Mouse (Mus musculus) naive thymus-derived CD4-positive, alpha-beta T cell, adult 2 months (primary cell): Measurements from ENCODE around the gene Marc1.

Source experiments
- DNase-seq: peaks from one replicate; pipeline ENCODE4 v3.0.0-alpha.2; 2011; ENCODE audit warnings: low read depth

Gene Marc1

DNA sequence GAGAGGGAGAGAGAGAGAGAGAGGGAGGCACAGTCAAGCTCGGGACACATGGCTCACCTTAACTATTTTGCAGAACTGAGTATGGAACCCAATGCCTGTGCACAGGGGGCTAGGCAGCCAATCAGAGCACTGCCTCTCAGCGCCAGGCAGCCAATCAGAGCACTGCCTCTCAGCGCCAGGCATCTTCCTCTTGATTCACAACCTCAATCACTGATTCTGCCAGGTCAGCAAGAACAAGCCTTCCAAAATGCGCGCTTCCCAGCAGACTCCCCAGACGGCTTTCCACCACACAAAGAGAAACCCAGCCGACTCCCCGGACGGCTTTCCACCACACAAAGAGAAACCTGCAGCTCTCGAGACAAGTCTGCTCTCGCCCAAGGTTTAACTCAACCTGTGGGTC, 11.6 kb upstream of the Marc1 start:
- no peak for DNase-seq

GRCm38 (mm10) chr1:184817768-184818167, 6.7 kb upstream of the Marc1 start:
- peak; percentile 31 for DNase-seq

DNA sequence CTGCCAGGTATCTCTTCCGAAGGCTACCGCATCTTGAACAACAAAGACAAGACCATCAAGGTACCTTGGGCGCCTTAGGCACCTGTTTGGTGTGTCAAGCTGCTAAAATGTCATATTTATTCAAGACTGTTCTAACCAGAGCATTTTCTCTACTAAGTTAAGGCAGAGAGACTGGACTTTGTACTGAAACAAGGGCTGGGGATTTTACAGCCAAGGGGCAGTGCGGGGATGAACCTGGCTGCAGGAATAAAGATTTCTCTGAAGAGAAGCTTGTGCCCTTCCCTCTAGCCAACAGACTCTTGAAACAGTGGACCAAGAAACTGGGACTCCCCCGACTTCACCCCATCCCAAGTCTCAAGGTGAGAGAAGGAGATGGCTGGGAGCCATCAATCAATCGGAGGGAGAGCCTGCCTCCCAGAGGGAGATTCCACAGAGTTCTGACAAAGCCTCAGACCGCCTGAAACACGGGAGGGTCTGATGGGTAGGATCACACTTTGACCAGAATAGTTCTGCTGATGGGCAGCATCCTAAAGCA, 670 bp upstream of the Marc1 start:
- no peak for DNase-seq

DNA sequence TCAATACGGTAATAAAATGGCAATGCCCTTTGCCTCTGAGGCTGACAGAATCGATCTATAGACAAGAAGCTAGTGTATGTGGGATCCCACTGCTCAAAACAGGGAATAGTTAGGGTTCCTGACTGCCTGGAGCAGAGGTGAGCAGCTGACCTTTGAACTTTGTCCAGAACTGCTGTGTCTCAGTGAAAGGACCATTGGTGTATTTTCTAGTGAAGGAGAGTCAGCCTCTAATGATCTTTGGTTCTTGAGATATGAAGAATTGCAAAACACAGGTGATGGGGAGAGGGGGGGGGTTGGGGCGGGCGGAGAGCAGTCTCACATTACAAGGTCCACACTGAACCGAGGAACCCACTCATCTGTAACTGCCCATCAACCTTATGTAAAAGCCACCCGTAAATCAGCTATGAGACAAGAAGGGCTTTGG, 1.5 kb downstream of the Marc1 start:
- DNase-seq = no peak

DNA sequence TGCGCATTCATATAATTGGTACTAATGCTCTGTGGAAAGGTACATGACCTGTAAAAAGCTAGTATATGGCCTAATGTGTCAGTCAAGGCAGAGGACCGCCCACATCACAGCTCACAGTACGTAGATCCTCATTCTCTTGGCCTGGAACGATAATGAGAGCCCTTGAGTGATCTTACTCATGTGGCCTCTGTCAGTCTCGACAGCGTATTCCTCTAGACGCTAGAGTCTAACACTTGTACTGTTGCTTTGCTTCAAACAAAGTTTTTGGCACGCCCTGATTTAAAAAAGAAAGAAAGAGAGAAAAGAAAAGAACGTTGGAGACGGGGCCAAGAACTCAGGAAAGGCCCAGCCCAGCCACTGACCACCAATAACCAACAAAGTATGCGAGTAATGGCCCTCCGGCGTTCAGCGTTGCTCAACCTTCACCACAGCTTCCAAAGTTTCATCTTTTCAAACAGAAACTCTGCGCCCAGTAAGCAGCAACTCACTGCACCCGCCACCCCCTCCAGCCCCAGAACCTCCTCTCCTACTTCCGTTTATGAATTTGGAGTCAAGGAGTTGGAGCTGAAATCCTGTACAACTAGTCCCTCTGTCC, 2.6 kb downstream of the Marc1 start:
- DNase-seq = no peak

- DNase-seq = peak; percentile 28
Observed at GRCm38 (mm10) chr1:184807627-184808417, 3.3 kb downstream of the Marc1 start.

DNA sequence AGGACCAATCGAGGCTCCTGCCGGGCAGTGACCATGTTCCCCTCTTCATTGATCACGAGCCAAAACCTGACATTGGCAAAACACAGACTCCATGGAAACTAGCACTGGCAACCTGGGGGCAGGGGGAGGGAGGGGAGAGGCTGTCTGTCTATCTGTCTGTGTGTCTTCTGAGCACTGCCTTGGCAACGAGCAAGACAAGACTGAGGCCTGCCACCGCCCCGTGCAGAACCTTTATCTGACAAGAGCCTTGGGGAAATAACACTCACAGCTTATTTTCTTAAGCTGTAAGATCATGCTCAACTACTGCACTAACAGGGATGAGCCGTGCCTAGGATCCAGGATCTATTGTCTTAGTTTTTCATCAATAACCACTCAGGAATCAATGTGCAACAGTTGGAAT, 4.0 kb downstream of the Marc1 start:
- no peak for DNase-seq

DNA sequence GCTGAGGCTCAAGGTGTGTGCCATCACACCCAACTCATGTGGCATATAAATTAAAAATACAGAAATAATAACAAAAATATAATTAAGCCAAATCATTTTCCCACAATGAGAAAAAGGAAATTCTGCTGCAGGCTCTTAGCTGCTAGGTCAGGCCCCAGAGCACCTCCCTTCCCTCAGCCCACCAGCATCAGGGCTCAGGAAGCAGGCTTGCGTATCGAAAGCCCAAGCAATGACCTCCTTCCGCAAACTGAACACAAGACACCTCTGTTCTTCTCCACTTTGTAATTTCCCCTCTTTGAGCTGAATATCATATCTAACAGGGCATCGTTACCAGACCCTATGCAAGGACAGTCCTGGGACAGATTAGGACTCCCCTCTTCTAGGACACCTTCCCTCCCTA, 5.4 kb downstream of the Marc1 start:
- DNase-seq = no peak

DNA sequence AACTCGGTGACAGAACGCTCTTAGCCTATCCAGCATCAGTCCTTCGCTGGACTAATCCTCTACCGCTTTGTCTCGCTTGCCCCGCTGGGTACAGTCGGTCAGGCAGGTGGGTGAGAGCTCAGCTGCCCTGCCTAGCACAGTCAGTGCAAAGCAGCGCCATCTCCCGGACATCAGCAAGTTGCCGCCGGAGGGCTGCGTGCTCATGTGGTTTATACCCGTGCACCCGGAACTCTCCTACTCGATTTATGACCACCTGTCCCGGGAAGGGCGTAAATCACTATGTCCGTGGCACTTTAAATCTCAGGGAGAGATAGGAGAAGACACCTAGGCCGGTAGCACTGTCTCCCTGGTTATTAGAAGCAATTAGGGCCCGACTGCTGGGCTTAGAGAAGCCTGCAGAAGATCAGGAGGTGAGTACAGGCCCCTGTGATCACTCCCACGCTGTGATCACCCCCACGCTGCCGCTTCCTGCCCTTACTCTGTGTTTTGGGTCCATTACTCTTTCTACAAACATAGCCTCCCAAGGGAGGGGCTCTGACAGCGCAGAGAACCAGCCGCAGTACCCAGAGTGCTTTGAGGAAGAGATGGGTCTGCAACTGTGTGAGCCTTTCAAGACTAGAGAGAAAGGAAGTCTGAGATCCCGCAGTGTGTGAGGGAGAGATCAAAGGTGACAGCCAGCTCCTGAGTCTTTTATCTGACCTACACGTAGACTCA, 17.8 kb downstream of the Marc1 start:
- DNase-seq = peak; percentile 91

DNA sequence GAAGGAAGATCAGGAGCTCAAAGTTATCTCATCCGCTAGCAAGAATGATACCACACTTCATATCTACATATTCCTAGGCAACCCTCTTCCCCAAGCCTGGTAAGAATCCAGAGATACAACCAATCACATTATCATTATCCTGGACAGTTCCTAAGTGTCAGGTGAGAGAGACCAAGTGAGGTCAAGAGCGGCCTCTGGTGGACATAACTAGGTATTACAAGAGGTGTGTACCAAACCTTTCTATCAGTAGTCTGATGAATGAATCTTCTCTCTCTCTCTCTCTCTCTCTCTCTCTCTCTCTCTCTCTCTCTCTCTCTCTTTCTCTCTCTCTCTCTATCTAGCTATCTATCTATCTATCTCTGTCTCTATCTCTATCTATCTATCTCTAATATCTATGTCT, 20.0 kb downstream of the Marc1 start:
- peak; percentile 83 for DNase-seq

GRCm38 (mm10) chr1:184786376-184787151, 24.5 kb downstream of the Marc1 start:
- DNase-seq = peak; percentile 56

DNA sequence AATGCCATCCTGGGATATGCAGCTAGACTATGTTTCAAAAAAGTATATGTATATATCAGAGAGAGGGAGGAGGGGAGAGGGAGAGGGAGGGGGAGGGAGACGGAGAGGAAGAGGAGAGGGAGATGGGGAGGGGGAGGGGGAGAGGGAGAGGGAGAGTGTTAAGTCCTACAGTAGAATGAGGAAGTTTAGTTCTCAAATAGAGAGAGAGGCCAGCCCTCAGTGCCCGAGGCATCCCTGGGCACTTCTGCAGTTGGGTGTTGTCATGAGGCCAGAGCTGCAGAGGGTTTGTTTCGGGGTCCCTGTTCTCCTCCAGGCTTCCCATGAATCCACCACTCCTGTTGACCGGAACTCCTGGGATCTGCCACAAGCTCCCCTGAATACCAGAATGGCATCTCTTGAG, 27.5 kb downstream of the Marc1 start:
- no peak for DNase-seq

DNA sequence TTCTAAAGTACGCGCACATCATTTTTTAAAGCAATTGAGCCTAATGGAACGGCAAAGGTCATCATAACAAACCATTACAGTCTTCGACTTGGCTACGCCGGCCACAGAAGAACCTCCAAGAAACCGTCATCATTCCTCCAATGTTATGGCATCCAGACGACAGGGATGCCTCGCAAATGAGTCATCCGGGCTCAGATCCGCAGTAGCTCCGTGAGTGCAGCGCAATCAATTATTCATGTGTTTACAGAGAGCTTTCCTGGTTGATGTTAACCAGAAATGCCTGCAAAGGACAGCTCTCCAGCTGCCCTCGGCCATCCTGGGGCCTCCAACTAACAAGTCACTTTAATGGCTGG, 29.0 kb downstream of the Marc1 start:
- no peak for DNase-seq

GRCm38 (mm10) chr1:184781286-184782160, 29.6 kb downstream of the Marc1 start:
- no peak for DNase-seq

- no peak for DNase-seq
Observed at GRCm38 (mm10) chr1:184778157-184778556, 33.0 kb downstream of the Marc1 start.

- DNase-seq = no peak
Observed at GRCm38 (mm10) chr1:184777061-184777795, 33.9 kb downstream of the Marc1 start.

DNA sequence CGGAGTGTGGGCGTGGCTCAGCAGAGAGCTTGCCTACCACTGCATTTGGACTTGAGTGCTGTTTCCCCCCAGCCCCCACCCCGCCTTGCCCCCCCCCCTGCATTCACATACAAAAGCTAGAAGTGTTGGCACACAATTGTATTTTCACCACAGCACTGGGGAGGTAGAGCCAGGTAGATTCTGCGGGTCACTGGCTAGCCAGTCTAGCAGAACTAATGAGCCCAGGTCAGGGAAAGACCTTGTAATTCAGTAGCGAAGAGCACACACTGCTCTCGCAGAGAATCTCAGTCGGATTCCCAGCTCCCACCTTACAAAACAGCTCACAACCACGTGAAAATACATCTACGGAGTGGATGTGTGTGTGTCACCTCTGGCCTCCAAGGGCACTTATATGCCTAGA, 35.8 kb downstream of the Marc1 start:
- no peak for DNase-seq

- no peak for DNase-seq
Observed at GRCm38 (mm10) chr1:184771891-184772249, 39.2 kb downstream of the Marc1 start.

- DNase-seq = peak; percentile 76
Observed at GRCm38 (mm10) chr1:184771202-184771890, 39.8 kb downstream of the Marc1 start.

- no peak for DNase-seq
Observed at GRCm38 (mm10) chr1:184763866-184764265, 47.2 kb downstream of the Marc1 start.
